Mouse (Mus musculus) stomach, embryonic 14.5 days (tissue): Measurements from ENCODE around the gene Gng10. TPM values are rescaled to one million over a fixed set of nuclear protein-coding genes. Genes with fewer than 3 reads are reported as not detected.
A peak's percentile ranks its signal among the peaks of the same experiment; 100 is the strongest.

Experiments used
- ATAC-seq: fragments of 200-750 bp; cut with Nextera tagmentation; 2 replicates; pipeline ENCODE4 v1.8.0; 2017; ENCODE audit warnings: low read depth, moderate TSS enrichment; ENCODE audit not compliant: insufficient number of reproducible peaks, insufficient read depth, low FRiP score
- H3K27ac ChIP-seq: fragments of 300-500 bp; sonication (generic); 2 replicates; pipeline ENCODE4 v1.5.1; 2014; ENCODE audit warnings: mild to moderate bottlenecking, low read length, moderate library complexity, mixed read lengths
- H3K27me3 ChIP-seq: fragments of 300-500 bp; sonication (generic); 2 replicates; pipeline ENCODE4 v1.6.1; 2014; ENCODE audit warnings: low read length, control low read depth, mixed read lengths; ENCODE audit not compliant: control insufficient read depth, insufficient read depth
- H3K36me3 ChIP-seq: fragments of 300-500 bp; sonication (generic); 2 replicates; pipeline ENCODE4 v1.6.1; 2014; ENCODE audit warnings: mild to moderate bottlenecking, control low read depth, low read length, moderate library complexity, mixed read lengths; ENCODE audit not compliant: control insufficient read depth, insufficient read depth
- H3K4me1 ChIP-seq: fragments of 300-500 bp; sonication (generic); 2 replicates; pipeline ENCODE4 v1.6.1; 2014; ENCODE audit warnings: low read length, control low read depth, mixed read lengths; ENCODE audit not compliant: control insufficient read depth, insufficient read depth
- H3K4me2 ChIP-seq: fragments of 300-500 bp; sonication (generic); replicated peaks from 2 replicates; pipeline ENCODE4 v1.6.1; 2014; ENCODE audit warnings: low read depth, low read length, control low read depth
- H3K4me3 ChIP-seq: fragments of 300-500 bp; sonication (generic); 2 replicates; pipeline ENCODE4 v1.5.1; 2014; ENCODE audit warnings: low read depth, low read length, control low read depth
- H3K9ac ChIP-seq: fragments of 300-500 bp; sonication (generic); replicated peaks from 2 replicates; pipeline ENCODE4 v1.6.1; 2014; ENCODE audit warnings: low read depth, mild to moderate bottlenecking, control low read depth, low read length, moderate library complexity, mixed read lengths
- H3K9me3 ChIP-seq: fragments of 300-500 bp; sonication (generic); 2 replicates; pipeline ENCODE4 v1.6.1; 2016; ENCODE audit warnings: low read depth, low read length, control low read depth; ENCODE audit not compliant: control insufficient read depth
- WGBS: fragments of 180-500 bp; shearing (Covaris S2); extraction: QIAGEN DNeasy Blood & Tissue Kit; methylation state at CpG from one replicate; pipeline ENCODE4 v1.1.7; 2014; 5-methylcytosine and 5-hydroxymethylcytosine counted together
- polyA plus RNA-seq: library from polyadenylated mRNA; unstranded; fragments of >200 nt; fragmentation: Nextera tagmentation; extraction: Ambion mirVana; gene quantifications from 2 replicates; pipeline ENCODE4 v1.2.1, GENCODE M21; 2014

Gene Gng10
- polyA plus RNA-seq, 1 experiment from 2014 or later: 173 TPM

DNA sequence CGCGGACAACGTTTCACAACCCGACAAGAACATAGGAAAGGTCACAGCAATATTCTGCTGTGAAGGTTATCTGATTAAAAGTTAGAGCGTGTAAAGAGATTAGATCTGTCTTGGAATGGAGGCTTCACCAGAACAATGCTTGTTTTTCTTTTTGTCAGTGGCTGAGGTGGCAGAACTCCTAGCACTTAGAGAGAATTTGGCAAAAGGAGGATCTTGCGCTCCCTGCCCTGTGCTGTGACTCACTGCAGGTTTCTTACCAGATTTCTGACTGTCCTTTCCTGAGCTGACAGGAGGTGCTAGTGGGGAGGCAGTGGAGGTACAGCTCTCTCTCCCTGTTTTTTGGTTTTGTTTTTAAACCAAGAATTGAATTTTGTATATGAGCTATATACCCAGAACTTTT lies 27.9 kb upstream of the Gng10 start:
- Histone ChIP-seq H3K4me2 (no peak overlapping the region), H3K27me3 (no peaks in the 10 kb centered on the region), H3K9ac (no peak overlapping the region), H3K27ac (no peak overlapping the region), H3K9me3 (no peaks in the 10 kb centered on the region), H3K4me1 (peaks cover 15% of the 10 kb centered on the region), H3K36me3 (no peaks in the 10 kb centered on the region), H3K4me3 (no peak overlapping the region)
- ATAC-seq: no peak
- 83% methylated on average over 6 of the region's 6 CpGs for WGBS

GRCm38 (mm10) chr4:59007974-59008373 lies 26.9 kb upstream of the Gng10 start:
- no peaks in the 10 kb centered on the region for H3K36me3 ChIP-seq
- 66% methylated on average over 5 of the region's 5 CpGs for WGBS
- no peak overlapping the region for H3K4me3 ChIP-seq
- H3K27ac ChIP-seq: no peak overlapping the region
- H3K4me1 ChIP-seq: peaks cover 15% of the 10 kb centered on the region
- ATAC-seq: no peak
- H3K9ac ChIP-seq: no peak overlapping the region
- H3K27me3 ChIP-seq: no peaks in the 10 kb centered on the region
- H3K9me3 ChIP-seq: no peaks in the 10 kb centered on the region
- H3K4me2 ChIP-seq: no peak overlapping the region

GRCm38 (mm10) chr4:59009186-59009585 lies 25.7 kb upstream of the Gng10 start:
- H3K9ac ChIP-seq: no peak overlapping the region
- H3K9me3 ChIP-seq: no peaks in the 10 kb centered on the region
- H3K4me3 ChIP-seq: no peak overlapping the region
- ATAC-seq: no peak
- no peak overlapping the region for H3K4me2 ChIP-seq
- no peaks in the 10 kb centered on the region for H3K27me3 ChIP-seq
- no peaks in the 10 kb centered on the region for H3K36me3 ChIP-seq
- peaks cover 12% of the 10 kb centered on the region for H3K4me1 ChIP-seq
- no peak overlapping the region for H3K27ac ChIP-seq
- WGBS: 91% methylated on average over 7 of the region's 7 CpGs

GRCm38 (mm10) chr4:59009696-59010095 lies 25.2 kb upstream of the Gng10 start:
- ATAC-seq: no peak
- WGBS: 76% methylated on average over 4 of the region's 4 CpGs
- Histone ChIP-seq H3K27me3 (no peaks in the 10 kb centered on the region), H3K4me1 (peaks cover 7% of the 10 kb centered on the region; the same call in 1 of the 2 replicates), H3K27ac (no peak overlapping the region), H3K4me3 (no peak overlapping the region), H3K9ac (no peak overlapping the region), H3K4me2 (no peak overlapping the region), H3K36me3 (no peaks in the 10 kb centered on the region), H3K9me3 (no peaks in the 10 kb centered on the region)

DNA sequence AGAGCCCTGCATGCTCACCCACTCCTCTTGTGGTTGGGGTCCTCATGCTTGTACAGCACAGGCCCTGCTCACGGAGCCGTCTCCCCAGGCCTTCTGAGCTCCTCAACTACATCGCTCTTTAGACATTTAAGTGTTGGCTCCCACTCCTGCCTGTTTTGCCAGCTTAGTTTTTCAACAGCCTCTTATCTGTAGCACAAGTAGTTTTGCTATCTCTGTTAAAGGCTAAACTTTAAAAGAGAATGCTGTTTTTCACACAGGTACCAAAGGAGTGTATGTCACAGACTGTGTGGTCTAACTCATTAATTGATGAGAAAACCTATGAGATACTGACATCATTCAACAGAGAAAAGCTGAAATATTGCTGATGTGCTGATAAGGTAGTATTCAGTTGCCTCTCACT lies 23.4 kb upstream of the Gng10 start:
- no peaks in the 10 kb centered on the region for H3K36me3 ChIP-seq
- WGBS: 74% methylated on average over 3 of the region's 3 CpGs

GRCm38 (mm10) chr4:59015181-59015580 lies 19.7 kb upstream of the Gng10 start:
- H3K9me3 ChIP-seq: no peaks in the 10 kb centered on the region
- H3K27ac ChIP-seq: no peak overlapping the region
- 92% methylated on average over 3 of the region's 3 CpGs for WGBS
- ATAC-seq: no peak
- no peak overlapping the region for H3K9ac ChIP-seq
- peaks cover 20% of the 10 kb centered on the region for H3K36me3 ChIP-seq
- H3K4me3 ChIP-seq: no peak overlapping the region
- no peak overlapping the region for H3K4me2 ChIP-seq
- H3K27me3 ChIP-seq: no peaks in the 10 kb centered on the region
- H3K4me1 ChIP-seq: no peaks in the 10 kb centered on the region

More for the DNA sequence above, 23.4 kb upstream of the Gng10 start:
- Histone ChIP-seq H3K9me3 (no peaks in the 10 kb centered on the region), H3K4me1 (no peaks in the 10 kb centered on the region), H3K4me3 (no peak overlapping the region), H3K27ac (no peak overlapping the region), H3K9ac (no peak overlapping the region), H3K27me3 (no peaks in the 10 kb centered on the region), H3K4me2 (no peak overlapping the region)
- no peak for ATAC-seq

GRCm38 (mm10) chr4:59016922-59017321 lies 18.0 kb upstream of the Gng10 start:
- Histone ChIP-seq H3K9ac (no peak overlapping the region), H3K4me2 (no peak overlapping the region), H3K9me3 (no peaks in the 10 kb centered on the region), H3K4me1 (no peaks in the 10 kb centered on the region), H3K27me3 (no peaks in the 10 kb centered on the region), H3K4me3 (no peak overlapping the region), H3K36me3 (peaks cover 23% of the 10 kb centered on the region), H3K27ac (no peak overlapping the region)
- WGBS: 92% methylated on average over 2 of the region's 2 CpGs
- no peak for ATAC-seq

- Histone ChIP-seq H3K4me3 (peak overlapping the region; percentile 79), H3K36me3 (no peaks in the 10 kb centered on the region), H3K27me3 (no peaks in the 10 kb centered on the region), H3K27ac (no peak overlapping the region), H3K4me1 (0 out of 2 replicates have a peak, but pooled peaks cover 3% of the 10 kb centered on the region), H3K9ac (no peak overlapping the region), H3K9me3 (no peaks in the 10 kb centered on the region), H3K4me2 (peak overlapping the region; percentile 55)
- 84% methylated on average over 10 of the region's 10 CpGs for WGBS
- ATAC-seq: no peak
Observed at GRCm38 (mm10) chr4:59034325-59034917, 467 bp upstream of the Gng10 start.

- no peak overlapping the region for H3K27ac ChIP-seq
- WGBS: 70% methylated on average over 18 of the region's 18 CpGs
Observed at GRCm38 (mm10) chr4:59035786-59036350, 980 bp downstream of the Gng10 start.

More at GRCm38 (mm10) chr4:59035786-59036350, 980 bp downstream of the Gng10 start:
- Histone ChIP-seq H3K4me3 (peak overlapping the region; percentile 79), H3K4me2 (peak overlapping the region; percentile 55), H3K9me3 (no peaks in the 10 kb centered on the region), H3K36me3 (0 out of 2 replicates have a peak, but pooled peaks cover 7% of the 10 kb centered on the region), H3K9ac (peak overlapping the region; percentile 79), H3K27me3 (no peaks in the 10 kb centered on the region), H3K4me1 (0 out of 2 replicates have a peak, but pooled peaks cover 3% of the 10 kb centered on the region)
- ATAC-seq: no peak
